Comparison of ENCODE assay signal across 17 mouse cellular contexts in the genomic region with DNA sequence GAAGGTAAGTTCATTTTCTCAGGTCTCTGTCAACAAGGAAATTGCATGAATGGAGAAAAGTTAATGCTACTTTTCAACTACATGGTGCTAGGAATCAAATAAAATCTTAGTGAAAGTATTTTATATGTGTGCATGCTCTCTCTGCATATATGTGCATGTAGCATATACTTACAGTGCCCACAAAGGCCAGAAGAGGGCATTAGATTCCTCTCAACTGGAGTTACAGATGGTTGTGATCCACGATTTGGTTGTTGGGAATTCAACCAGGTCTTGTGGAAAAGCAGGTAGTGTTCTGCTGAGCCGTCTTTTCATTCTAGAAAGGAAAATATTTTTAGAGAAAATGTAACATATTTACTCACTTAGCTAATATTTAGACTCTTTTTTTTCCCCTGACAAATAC.
DNase-seq lines count a peak whose midpoint lies in the region; ATAC-seq and TF ChIP-seq lines count a peak whose summit lies in the region.
"Had no signal": no experiment of that assay in that cellular context is flagged by ENCODE, and none has a peak within 500 bp of the region (broad histone marks: within the 10 kb centered on the region; RNA-seq: fewer than 3 reads in every experiment).

No protein-coding gene starts in this region.

- POLR2A ChIA-PET in Patski (lab: Charles Lee): no interaction called here

- 86% methylated on average over 2 of the region's 2 CpGs for WGBS in forebrain, embryonic 14.5 days
- WGBS in forebrain, embryonic 15.5 days: 82% methylated on average over 2 of the region's 2 CpGs
- WGBS in lung, embryonic 14.5 days: 79% methylated on average over 2 of the region's 2 CpGs
- WGBS in stomach, postnatal 0 days: 79% methylated on average over 2 of the region's 2 CpGs

- no peaks in the 10 kb centered on the region for H3K9me3 ChIP-seq in forebrain, embryonic 14.5 days (replicated peaks; ENCODE audit: control insufficient read depth, low read length)
- H3K9me3 ChIP-seq in forebrain, embryonic 15.5 days: no peaks in the 10 kb centered on the region
- no peaks in the 10 kb centered on the region for H3K9me3 ChIP-seq in lung, embryonic 14.5 days (ENCODE audit: low read depth, low read length)
- no peaks in the 10 kb centered on the region for H3K9me3 ChIP-seq in stomach, postnatal 0 days (ENCODE audit: control insufficient read depth, low read length)
- H3K9me3 ChIP-seq: heart, embryonic 15.5 days; kidney, embryonic 15.5 days; midbrain, embryonic 15.5 days; neural tube, embryonic 12.5 days had no signal

- TF ChIP-seq CTCF in lung, embryonic 14.5 days (IDR thresholded peaks at IDR 0.05; ENCODE audit: low read depth): no peak
- peak; percentile 36 for TF ChIP-seq CTCF in Patski (IDR thresholded peaks at IDR 0.05)
- TF ChIP-seq CTCF in stomach, postnatal 0 days (IDR thresholded peaks at IDR 0.05; ENCODE audit: low read depth): peak; percentile 40

- no peaks in the 10 kb centered on the region for H3K27me3 ChIP-seq in forebrain, embryonic 14.5 days (replicated peaks; ENCODE audit: control insufficient read depth, insufficient read depth, low read length)
- no peaks in the 10 kb centered on the region for H3K27me3 ChIP-seq in forebrain, embryonic 15.5 days
- no peaks in the 10 kb centered on the region for H3K27me3 ChIP-seq in lung, embryonic 14.5 days (ENCODE audit: insufficient read depth, low read length)
- no peaks in the 10 kb centered on the region for H3K27me3 ChIP-seq in Patski
- no peaks in the 10 kb centered on the region for H3K27me3 ChIP-seq in stomach, postnatal 0 days (ENCODE audit: control insufficient read depth, insufficient read depth, low read length)
- H3K27me3 ChIP-seq: heart, embryonic 15.5 days; kidney, embryonic 15.5 days; midbrain, embryonic 15.5 days; neural tube, embryonic 12.5 days had no signal

- peaks cover 74% of the 10 kb centered on the region for H3K36me3 ChIP-seq in forebrain, embryonic 14.5 days (ENCODE audit: control insufficient read depth, insufficient read depth, low read length)
- H3K36me3 ChIP-seq in forebrain, embryonic 15.5 days: peaks cover 60% of the 10 kb centered on the region
- H3K36me3 ChIP-seq in lung, embryonic 14.5 days (ENCODE audit: insufficient read depth): peaks cover 75% of the 10 kb centered on the region
- peaks cover 14% of the 10 kb centered on the region for H3K36me3 ChIP-seq in stomach, postnatal 0 days (ENCODE audit: control insufficient read depth, insufficient read depth, low read length)

- peak; percentile 11 for DNase-seq in forebrain, embryonic 14.5 days (ENCODE audit: low spot score)
- peak; percentile 17 for DNase-seq in lung, embryonic 14.5 days
- no peak for DNase-seq in lung, postnatal 25 days (ENCODE audit: low spot score)
- no peak for DNase-seq in Patski (ENCODE audit: low read depth, low spot score)
- DNase-seq in stomach, postnatal 0 days (ENCODE audit: low spot score): no peak
- DNase-seq in right cerebral cortex, postnatal 14 days: no peak
- DNase-seq: adrenal gland, postnatal 25 days; cerebellum, postnatal 25 days; lung, postnatal 10 days; thymus, postnatal 4 days had no signal

- no peak overlapping the region for H3K27ac ChIP-seq in forebrain, embryonic 14.5 days (ENCODE audit: low read depth, low read length)
- H3K27ac ChIP-seq in forebrain, embryonic 15.5 days (replicated peaks): no peak overlapping the region
- no peak overlapping the region for H3K27ac ChIP-seq in lung, embryonic 14.5 days (ENCODE audit: low read depth)
- H3K27ac ChIP-seq in stomach, postnatal 0 days (replicated peaks): no peak overlapping the region
- H3K27ac ChIP-seq: heart, embryonic 15.5 days; kidney, embryonic 15.5 days; midbrain, embryonic 15.5 days; neural tube, embryonic 12.5 days had no signal

- H3K9ac ChIP-seq in forebrain, embryonic 14.5 days (ENCODE audit: low read length): no peak overlapping the region
- no peak overlapping the region for H3K9ac ChIP-seq in forebrain, embryonic 15.5 days (replicated peaks)
- H3K9ac ChIP-seq in lung, embryonic 14.5 days: no peak overlapping the region
- H3K9ac ChIP-seq in stomach, postnatal 0 days (ENCODE audit: low read length): no peak overlapping the region
- H3K9ac ChIP-seq: heart, embryonic 15.5 days; kidney, embryonic 15.5 days; midbrain, embryonic 15.5 days; neural tube, embryonic 12.5 days had no signal

- ATAC-seq in forebrain, embryonic 14.5 days: no peak
- no peak for ATAC-seq in forebrain, embryonic 15.5 days (replicated peaks)
- no peak for ATAC-seq in lung, embryonic 14.5 days (ENCODE audit: insufficient read depth)
- ATAC-seq in Patski: no peak
- ATAC-seq in stomach, postnatal 0 days (ENCODE audit: low FRiP score, low TSS enrichment): no peak
- ATAC-seq: forebrain, embryonic 16.5 days; hindbrain, embryonic 16.5 days; midbrain, embryonic 15.5 days had no signal

- H3K4me1 ChIP-seq in forebrain, embryonic 14.5 days (ENCODE audit: control insufficient read depth, insufficient read depth, low read length): no peaks in the 10 kb centered on the region
- no peaks in the 10 kb centered on the region for H3K4me1 ChIP-seq in forebrain, embryonic 15.5 days
- no peaks in the 10 kb centered on the region for H3K4me1 ChIP-seq in lung, embryonic 14.5 days (ENCODE audit: insufficient read depth)
- H3K4me1 ChIP-seq in stomach, postnatal 0 days (replicated peaks; ENCODE audit: control insufficient read depth, insufficient read depth): no peaks in the 10 kb centered on the region
- H3K4me1 ChIP-seq: heart, embryonic 15.5 days; kidney, embryonic 15.5 days; midbrain, embryonic 15.5 days; neural tube, embryonic 12.5 days had no signal

- in situ Hi-C loops in Patski (cut with MboI; ENCODE audit: low pct_unique_long_range_greater_than_20kb): no loop called here

- CTCF ChIA-PET in Patski (lab: Charles Lee): no interaction called here

- H3K4me3 ChIP-seq in forebrain, embryonic 14.5 days (ENCODE audit: low read depth, low read length): no peak overlapping the region
- no peak overlapping the region for H3K4me3 ChIP-seq in forebrain, embryonic 15.5 days
- no peak overlapping the region for H3K4me3 ChIP-seq in lung, embryonic 14.5 days (ENCODE audit: low read depth, low read length)
- H3K4me3 ChIP-seq in stomach, postnatal 0 days (ENCODE audit: low read depth, low read length): no peak overlapping the region
- H3K4me3 ChIP-seq: heart, embryonic 15.5 days; kidney, embryonic 15.5 days; midbrain, embryonic 15.5 days; neural tube, embryonic 12.5 days had no signal

- no peak for TF ChIP-seq EP300 in stomach, postnatal 0 days (optimal IDR thresholded peaks at IDR 0.05)

- H3K4me2 ChIP-seq in forebrain, embryonic 14.5 days (ENCODE audit: low read length): no peak overlapping the region
- no peak overlapping the region for H3K4me2 ChIP-seq in forebrain, embryonic 15.5 days (replicated peaks)
- no peak overlapping the region for H3K4me2 ChIP-seq in lung, embryonic 14.5 days
- H3K4me2 ChIP-seq in stomach, postnatal 0 days (replicated peaks; ENCODE audit: low read depth): no peak overlapping the region
- H3K4me2 ChIP-seq: heart, embryonic 15.5 days; kidney, embryonic 15.5 days; midbrain, embryonic 15.5 days; neural tube, embryonic 12.5 days had no signal

Comparison
In these comparisons a context has a peak if more than half of its experiments do, and no peak if none do; other contexts are left out.
1. DNase-seq: peak in forebrain, embryonic 14.5 days (single experiment) and lung, embryonic 14.5 days (single experiment); none in lung, postnatal 25 days (single experiment), Patski (single experiment), stomach, postnatal 0 days (single experiment) and right cerebral cortex, postnatal 14 days (single experiment).